Mouse (Mus musculus): ENCODE measurements at regions not wholly inside any gene's neighbourhood (a gene's known extent, or its start where the extent isn't known, plus 50 kb on each side); places are given as distances from the start of the nearest gene placed in this dataset.

GRCm38 (mm10) chr2:173415429-173415828 lies 107.0 kb upstream of the 1700021F07Rik start:
- H3K4me2 ChIP-seq (ENCODE audit: low read depth, severe bottlenecking), result no peak overlapping the region
- ATAC-seq (ENCODE audit: insufficient number of reproducible peaks, low FRiP score, low TSS enrichment, low read depth) (no peak), DNase-seq (ENCODE audit: low spot score) (no peak)
- no peak overlapping the region for H3K4me3 ChIP-seq (ENCODE audit: low read depth, low read length)
- H3K36me3 ChIP-seq (ENCODE audit: control insufficient read depth, insufficient read depth, low read length), result no peaks in the 10 kb centered on the region
- peaks cover 2% of the 10 kb centered on the region; the same call in 1 of the 2 replicates for H3K4me1 ChIP-seq (ENCODE audit: control insufficient read depth, insufficient read depth, low read length)
- H3K27me3 ChIP-seq (ENCODE audit: control insufficient read depth, insufficient read depth, low read length), result no peaks in the 10 kb centered on the region
- whole genome bisulfite sequencing, result 84% methylated on average over 7 of the region's 7 CpGs
- no peak overlapping the region for H3K9ac ChIP-seq (ENCODE audit: low read length)
- H3K9me3 ChIP-seq (ENCODE audit: control insufficient read depth, low read length), result no peaks in the 10 kb centered on the region
- no peak overlapping the region for H3K27ac ChIP-seq (replicated peaks; ENCODE audit: low read depth, low read length)

DNA sequence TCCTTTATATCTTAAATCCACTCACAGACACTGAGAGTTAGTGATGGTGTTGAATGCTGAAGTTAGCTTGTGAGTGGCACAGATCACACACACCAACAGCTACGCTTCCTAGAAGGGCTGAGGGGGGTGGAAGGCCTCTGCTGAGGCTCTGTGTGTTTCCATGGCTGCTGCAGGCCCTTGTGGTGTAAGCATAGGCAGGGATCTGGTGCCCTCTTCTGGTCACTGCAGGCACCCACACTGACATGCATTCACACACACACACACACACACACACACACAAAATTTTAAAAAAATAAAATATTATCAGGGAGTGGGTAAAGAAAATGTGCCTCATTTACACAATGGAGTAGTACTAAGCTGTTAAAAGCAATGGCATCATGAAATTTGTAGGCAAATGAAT lies 105.5 kb upstream of the 1700021F07Rik start:
- Histone ChIP-seq H3K4me2 (ENCODE audit: low read depth, severe bottlenecking) (no peak overlapping the region), H3K4me1 (ENCODE audit: control insufficient read depth, insufficient read depth, low read length) (peaks cover 2% of the 10 kb centered on the region; the same call in 1 of the 2 replicates), H3K9ac (ENCODE audit: low read length) (no peak overlapping the region), H3K36me3 (ENCODE audit: control insufficient read depth, insufficient read depth, low read length) (no peaks in the 10 kb centered on the region), H3K9me3 (ENCODE audit: control insufficient read depth, low read length) (no peaks in the 10 kb centered on the region), H3K4me3 (ENCODE audit: low read depth, low read length) (no peak overlapping the region), H3K27ac (replicated peaks; ENCODE audit: low read depth, low read length) (no peak overlapping the region), H3K27me3 (ENCODE audit: control insufficient read depth, insufficient read depth, low read length) (no peaks in the 10 kb centered on the region)
- DNase-seq (ENCODE audit: low spot score), result peak; percentile 54
- ATAC-seq (ENCODE audit: insufficient number of reproducible peaks, low FRiP score, low TSS enrichment, low read depth), result no peak
- 85% methylated on average over 1 of the region's 1 CpGs for WGBS

DNA sequence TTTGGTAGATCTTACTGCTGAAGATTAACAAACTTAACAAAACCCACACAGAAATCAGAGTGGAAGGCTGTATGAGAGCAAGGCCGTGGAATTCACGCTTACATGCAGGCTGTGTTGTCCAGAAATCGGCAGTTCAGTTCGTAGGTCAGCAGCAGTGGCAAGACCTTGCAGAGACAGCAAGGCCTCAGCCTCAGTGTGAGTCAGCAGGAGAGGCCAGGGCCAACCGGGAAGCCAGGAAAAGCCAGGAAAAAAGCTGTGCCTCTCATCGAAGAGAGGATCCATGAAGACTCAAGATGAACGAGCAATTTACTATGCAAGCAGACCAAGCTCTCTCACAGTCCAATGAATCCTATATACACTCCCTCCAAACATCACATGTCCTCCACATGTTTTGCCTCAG lies 103.4 kb upstream of the 1700021F07Rik start:
- Histone ChIP-seq H3K27me3 (ENCODE audit: control insufficient read depth, insufficient read depth, low read length) (no peaks in the 10 kb centered on the region), H3K4me3 (ENCODE audit: low read depth, low read length) (no peak overlapping the region), H3K27ac (replicated peaks; ENCODE audit: low read depth, low read length) (no peak overlapping the region), H3K4me2 (ENCODE audit: low read depth, severe bottlenecking) (no peak overlapping the region), H3K4me1 (ENCODE audit: control insufficient read depth, insufficient read depth, low read length) (peaks cover 2% of the 10 kb centered on the region; the same call in 1 of the 2 replicates), H3K36me3 (ENCODE audit: control insufficient read depth, insufficient read depth, low read length) (no peaks in the 10 kb centered on the region), H3K9me3 (ENCODE audit: control insufficient read depth, low read length) (no peaks in the 10 kb centered on the region), H3K9ac (ENCODE audit: low read length) (no peak overlapping the region)
- ATAC-seq (ENCODE audit: insufficient number of reproducible peaks, low FRiP score, low TSS enrichment, low read depth) (no peak), DNase-seq (ENCODE audit: low spot score) (no peak)
- 87% methylated on average over 7 of the region's 7 CpGs for WGBS

- Histone ChIP-seq H3K9me3 (ENCODE audit: control insufficient read depth, low read length) (no peaks in the 10 kb centered on the region), H3K36me3 (ENCODE audit: control insufficient read depth, insufficient read depth, low read length) (no peaks in the 10 kb centered on the region), H3K4me3 (ENCODE audit: low read depth, low read length) (no peak overlapping the region), H3K27me3 (ENCODE audit: control insufficient read depth, insufficient read depth, low read length) (no peaks in the 10 kb centered on the region), H3K27ac (replicated peaks; ENCODE audit: low read depth, low read length) (no peak overlapping the region), H3K4me1 (ENCODE audit: control insufficient read depth, insufficient read depth, low read length) (no peaks in the 10 kb centered on the region), H3K9ac (ENCODE audit: low read length) (no peak overlapping the region), H3K4me2 (ENCODE audit: low read depth, severe bottlenecking) (no peak overlapping the region)
- DNase-seq (ENCODE audit: low spot score) (no peak), ATAC-seq (ENCODE audit: insufficient number of reproducible peaks, low FRiP score, low TSS enrichment, low read depth) (no peak)
- 82% methylated on average over 10 of the region's 10 CpGs for WGBS
Measured at GRCm38 (mm10) chr2:173419972-173420391, 102.4 kb upstream of the 1700021F07Rik start.

GRCm38 (mm10) chr2:173420481-173420880 lies 101.9 kb upstream of the 1700021F07Rik start:
- DNase-seq (ENCODE audit: low spot score) (no peak), ATAC-seq (ENCODE audit: insufficient number of reproducible peaks, low FRiP score, low TSS enrichment, low read depth) (no peak)
- no peak overlapping the region for H3K9ac ChIP-seq (ENCODE audit: low read length)
- 77% methylated on average over 5 of the region's 5 CpGs for WGBS
- no peak overlapping the region for H3K4me3 ChIP-seq (ENCODE audit: low read depth, low read length)
- no peak overlapping the region for H3K27ac ChIP-seq (replicated peaks; ENCODE audit: low read depth, low read length)
- no peaks in the 10 kb centered on the region for H3K9me3 ChIP-seq (ENCODE audit: control insufficient read depth, low read length)
- no peaks in the 10 kb centered on the region for H3K27me3 ChIP-seq (ENCODE audit: control insufficient read depth, insufficient read depth, low read length)
- H3K4me1 ChIP-seq (ENCODE audit: control insufficient read depth, insufficient read depth, low read length), result no peaks in the 10 kb centered on the region
- H3K36me3 ChIP-seq (ENCODE audit: control insufficient read depth, insufficient read depth, low read length), result no peaks in the 10 kb centered on the region
- no peak overlapping the region for H3K4me2 ChIP-seq (ENCODE audit: low read depth, severe bottlenecking)

GRCm38 (mm10) chr2:173424875-173425274 lies 97.5 kb upstream of the 1700021F07Rik start:
- Histone ChIP-seq H3K4me3 (ENCODE audit: low read depth, low read length) (no peak overlapping the region), H3K27me3 (ENCODE audit: control insufficient read depth, insufficient read depth, low read length) (no peaks in the 10 kb centered on the region), H3K27ac (replicated peaks; ENCODE audit: low read depth, low read length) (no peak overlapping the region), H3K4me2 (ENCODE audit: low read depth, severe bottlenecking) (no peak overlapping the region), H3K9ac (ENCODE audit: low read length) (no peak overlapping the region), H3K4me1 (ENCODE audit: control insufficient read depth, insufficient read depth, low read length) (no peaks in the 10 kb centered on the region), H3K36me3 (ENCODE audit: control insufficient read depth, insufficient read depth, low read length) (no peaks in the 10 kb centered on the region), H3K9me3 (ENCODE audit: control insufficient read depth, low read length) (no peaks in the 10 kb centered on the region)
- ATAC-seq (ENCODE audit: insufficient number of reproducible peaks, low FRiP score, low TSS enrichment, low read depth), result no peak
- no peak for DNase-seq (ENCODE audit: low spot score)
- WGBS, result 92% methylated on average over 7 of the region's 7 CpGs

DNA sequence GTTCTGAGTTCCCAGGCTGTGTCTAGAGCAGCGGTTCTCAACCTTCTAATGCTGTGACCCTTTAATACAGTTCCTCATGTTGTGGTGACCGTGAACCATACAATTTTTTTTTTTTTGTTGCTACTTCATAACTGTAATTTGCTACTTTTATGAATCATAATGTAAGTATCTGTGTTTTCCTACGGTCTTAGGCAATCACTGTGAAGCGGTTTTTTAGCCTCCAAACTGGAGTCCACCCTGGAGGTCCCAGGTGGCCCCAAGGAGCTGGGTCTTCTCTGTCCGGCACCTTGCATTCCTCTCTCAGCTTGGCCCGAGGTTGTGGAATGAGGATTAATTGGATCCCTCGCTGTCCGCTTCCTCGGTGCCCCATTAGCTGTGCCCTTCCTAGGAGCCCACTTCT lies 96.6 kb upstream of the 1700021F07Rik start:
- Histone ChIP-seq H3K27me3 (ENCODE audit: control insufficient read depth, insufficient read depth, low read length) (no peaks in the 10 kb centered on the region), H3K27ac (replicated peaks; ENCODE audit: low read depth, low read length) (no peak overlapping the region), H3K4me2 (ENCODE audit: low read depth, severe bottlenecking) (no peak overlapping the region), H3K9me3 (ENCODE audit: control insufficient read depth, low read length) (no peaks in the 10 kb centered on the region), H3K36me3 (ENCODE audit: control insufficient read depth, insufficient read depth, low read length) (no peaks in the 10 kb centered on the region), H3K4me1 (ENCODE audit: control insufficient read depth, insufficient read depth, low read length) (no peaks in the 10 kb centered on the region), H3K9ac (ENCODE audit: low read length) (no peak overlapping the region), H3K4me3 (ENCODE audit: low read depth, low read length) (no peak overlapping the region)
- no peak for ATAC-seq (ENCODE audit: insufficient number of reproducible peaks, low FRiP score, low TSS enrichment, low read depth)
- 84% methylated on average over 9 of the region's 9 CpGs for WGBS
- DNase-seq (ENCODE audit: low spot score), result no peak

DNA sequence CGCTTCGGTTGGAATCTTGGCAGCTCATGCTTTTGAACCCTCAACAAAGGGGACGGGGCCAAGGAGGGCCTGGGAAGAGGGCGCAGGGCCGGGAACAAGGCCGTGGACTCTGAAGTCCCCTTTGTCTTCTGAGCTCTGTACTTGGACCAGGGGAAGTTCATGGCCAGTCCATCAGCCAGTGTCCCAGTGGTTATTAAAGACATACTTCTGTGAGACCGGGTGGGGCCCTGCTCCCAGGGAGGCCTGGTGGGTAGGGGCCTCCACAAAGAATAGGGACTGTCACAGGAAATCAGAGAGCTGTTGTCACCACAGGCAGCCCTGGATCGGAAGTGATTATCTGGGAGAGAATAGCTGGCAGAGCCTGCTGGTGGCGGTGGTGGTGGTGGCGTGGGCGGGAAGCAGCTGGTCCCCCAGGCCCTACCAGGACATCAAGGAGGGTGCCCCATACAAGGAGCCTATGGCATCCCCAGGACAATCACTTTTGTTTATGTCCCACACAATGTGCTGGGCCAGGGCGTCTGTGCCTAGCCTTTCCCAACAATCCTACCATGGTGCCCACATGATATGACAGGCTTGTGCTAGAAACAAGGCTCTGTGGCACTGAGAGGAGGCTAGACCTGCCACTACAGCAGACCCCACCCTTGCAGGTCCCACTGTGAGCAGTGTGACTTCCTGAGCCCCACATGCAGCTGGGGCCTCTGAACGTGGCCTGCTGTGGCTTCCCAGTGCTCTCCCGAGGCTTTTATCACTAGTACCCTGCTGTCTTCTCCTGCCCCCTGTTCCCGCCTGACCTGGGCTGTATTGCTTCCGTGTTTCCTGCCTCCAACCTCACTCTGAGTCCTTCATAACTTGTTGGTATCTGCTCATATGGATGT lies 96.0 kb upstream of the 1700021F07Rik start:
- Histone ChIP-seq H3K4me1 (ENCODE audit: control insufficient read depth, insufficient read depth, low read length) (no peaks in the 10 kb centered on the region), H3K27me3 (ENCODE audit: control insufficient read depth, insufficient read depth, low read length) (no peaks in the 10 kb centered on the region), H3K27ac (replicated peaks; ENCODE audit: low read depth, low read length) (no peak overlapping the region), H3K4me3 (ENCODE audit: low read depth, low read length) (no peak overlapping the region), H3K4me2 (ENCODE audit: low read depth, severe bottlenecking) (no peak overlapping the region), H3K36me3 (ENCODE audit: control insufficient read depth, insufficient read depth, low read length) (no peaks in the 10 kb centered on the region), H3K9me3 (ENCODE audit: control insufficient read depth, low read length) (no peaks in the 10 kb centered on the region), H3K9ac (ENCODE audit: low read length) (no peak overlapping the region)
- ATAC-seq (ENCODE audit: insufficient number of reproducible peaks, low FRiP score, low TSS enrichment, low read depth) (no peak), DNase-seq (ENCODE audit: low spot score) (no peak)
- WGBS, result 74% methylated on average over 16 of the region's 16 CpGs

Measured in limb, embryonic 11.5 days (tissue).